Mouse (Mus musculus) forebrain, embryonic 14.5 days (tissue): ENCODE data around the gene Cmc2. TPM values are rescaled to one million over a fixed set of nuclear protein-coding genes. Genes with fewer than 3 reads are reported as not detected.

Experiments
- ATAC-seq: fragments of 200-750 bp; cut with Nextera tagmentation; 2 replicates; pipeline ENCODE4 v1.8.0; 2017; ENCODE audit warnings: mild to moderate bottlenecking, moderate library complexity
- DNase-seq: peaks from one replicate; pipeline ENCODE4 v3.0.0-alpha.2; 2015; ENCODE audit warnings: low spot score
- H3K27ac ChIP-seq: fragments of 300-500 bp; sonication (generic); 2 replicates; pipeline ENCODE4 v1.5.1; 2014; ENCODE audit warnings: low read depth, mild to moderate bottlenecking, control low read depth, low read length, moderate library complexity
- H3K27me3 ChIP-seq: fragments of 300-500 bp; sonication (generic); replicated peaks from 2 replicates; pipeline ENCODE4 v1.6.1; 2014; ENCODE audit warnings: low read length, control low read depth, mixed read lengths; ENCODE audit not compliant: control insufficient read depth, insufficient read depth
- H3K36me3 ChIP-seq: fragments of 300-500 bp; sonication (generic); 2 replicates; pipeline ENCODE4 v1.6.1; 2014; ENCODE audit warnings: low read length, control low read depth; ENCODE audit not compliant: control insufficient read depth, insufficient read depth
- H3K4me1 ChIP-seq: fragments of 300-500 bp; sonication (generic); 2 replicates; pipeline ENCODE4 v1.6.1; 2014; ENCODE audit warnings: antibody characterized with exemption, low read length, control low read depth; ENCODE audit not compliant: control insufficient read depth, insufficient read depth
- H3K4me2 ChIP-seq: fragments of 300-500 bp; sonication (generic); 2 replicates; pipeline ENCODE4 v1.6.1; 2014; ENCODE audit warnings: mild to moderate bottlenecking, control low read depth, low read length
- H3K4me3 ChIP-seq: fragments of 300-500 bp; sonication (generic); 2 replicates; pipeline ENCODE4 v1.5.1; 2014; ENCODE audit warnings: low read depth, low read length, control low read depth
- H3K9ac ChIP-seq: fragments of 300-500 bp; sonication (generic); 2 replicates; pipeline ENCODE4 v1.6.1; 2014; ENCODE audit warnings: mild to moderate bottlenecking, low read length, control low read depth, moderate library complexity
- H3K9me3 ChIP-seq: fragments of 300-500 bp; sonication (generic); replicated peaks from 2 replicates; pipeline ENCODE4 v1.6.1; 2016; ENCODE audit warnings: low read length, control low read depth, mixed read lengths; ENCODE audit not compliant: control insufficient read depth
- WGBS: fragments of 180-500 bp; shearing (Covaris S2); extraction: QIAGEN DNeasy Blood & Tissue Kit; methylation state at CpG from one replicate; pipeline ENCODE4 v1.1.7; 2014; 5-methylcytosine and 5-hydroxymethylcytosine counted together
- polyA plus RNA-seq: library from polyadenylated mRNA; unstranded; fragments of >200 nt; fragmentation: Nextera tagmentation; extraction: Ambion mirVana; gene quantifications from 2 replicates; pipeline ENCODE4 v1.2.1, GENCODE M21; 2014

Cmc2 gene
- 43.1 and 52.6 TPM in 2 replicates for polyA plus RNA-seq

GRCm38 (mm10) chr8:116921337-116922059 lies at the start of gene Cmc2, which contains the start of gene Cenpn:
Cmc2 (minus strand) TSS chr8:116921455.
Cenpn (plus strand) TSS chr8:116921730.
- peak within 1 kb of the TSS; percentile 81 for H3K4me2 ChIP-seq
- WGBS: under 1% methylated on average over 53 of the region's 57 CpGs
- 0 out of 2 replicates have a peak, but pooled peaks cover 3% of the 10 kb centered on the region for H3K36me3 ChIP-seq

GRCm38 (mm10) chr8:116969531-116969930 lies 48.3 kb upstream of the Cmc2 start:
- Histone ChIP-seq H3K4me2 (no peak overlapping the region), H3K27me3 (no peaks in the 10 kb centered on the region), H3K27ac (no peak overlapping the region), H3K9me3 (no peaks in the 10 kb centered on the region), H3K4me3 (no peak overlapping the region), H3K4me1 (no peaks in the 10 kb centered on the region), H3K9ac (no peak overlapping the region), H3K36me3 (no peaks in the 10 kb centered on the region)
- no peak for ATAC-seq
- WGBS: 85% methylated on average over 6 of the region's 6 CpGs
- DNase-seq: no peak

More at GRCm38 (mm10) chr8:116921337-116922059, at the start of gene Cmc2, which contains the start of gene Cenpn:
- DNase-seq (peak; percentile 98), ATAC-seq (peak; percentile 95)
- Histone ChIP-seq H3K4me3 (peak within 1 kb of the TSS; percentile 73), H3K27ac (peak within 1 kb of the TSS; percentile 75), H3K4me1 (peaks cover 3% of the 10 kb centered on the region), H3K9me3 (no peaks in the 10 kb centered on the region), H3K9ac (peak within 1 kb of the TSS; percentile 72), H3K27me3 (no peaks in the 10 kb centered on the region)

- Histone ChIP-seq H3K4me1 (no peaks in the 10 kb centered on the region), H3K36me3 (peaks cover 56% of the 10 kb centered on the region)
Observed at GRCm38 (mm10) chr8:116954415-116954814, 33.2 kb upstream of the Cmc2 start.

GRCm38 (mm10) chr8:116952428-116952827 lies 31.2 kb upstream of the Cmc2 start:
- 93% methylated on average over 8 of the region's 8 CpGs for WGBS
- no peak overlapping the region for H3K9ac ChIP-seq
- H3K27ac ChIP-seq: no peak overlapping the region
- no peak for DNase-seq
- no peak overlapping the region for H3K4me3 ChIP-seq
- no peaks in the 10 kb centered on the region for H3K9me3 ChIP-seq
- H3K36me3 ChIP-seq: peaks cover 40% of the 10 kb centered on the region
- no peak for ATAC-seq
- H3K4me2 ChIP-seq: no peak overlapping the region
- no peaks in the 10 kb centered on the region for H3K27me3 ChIP-seq
- no peaks in the 10 kb centered on the region for H3K4me1 ChIP-seq

More at GRCm38 (mm10) chr8:116954415-116954814, 33.2 kb upstream of the Cmc2 start:
- no peak for DNase-seq
- no peak overlapping the region for H3K9ac ChIP-seq
- WGBS: 94% methylated on average over 9 of the region's 9 CpGs
- no peaks in the 10 kb centered on the region for H3K9me3 ChIP-seq
- H3K27me3 ChIP-seq: no peaks in the 10 kb centered on the region
- no peak overlapping the region for H3K27ac ChIP-seq
- no peak for ATAC-seq
- no peak overlapping the region for H3K4me2 ChIP-seq
- no peak overlapping the region for H3K4me3 ChIP-seq

GRCm38 (mm10) chr8:116951778-116952177 lies 30.5 kb upstream of the Cmc2 start:
- no peak for ATAC-seq

GRCm38 (mm10) chr8:116951369-116951768 lies 30.1 kb upstream of the Cmc2 start:
- H3K4me2 ChIP-seq: no peak overlapping the region
- no peaks in the 10 kb centered on the region for H3K4me1 ChIP-seq
- ATAC-seq: no peak
- no peak overlapping the region for H3K27ac ChIP-seq
- H3K36me3 ChIP-seq: peaks cover 30% of the 10 kb centered on the region
- no peaks in the 10 kb centered on the region for H3K27me3 ChIP-seq
- H3K9me3 ChIP-seq: no peaks in the 10 kb centered on the region
- 74% methylated on average over 5 of the region's 5 CpGs for WGBS
- H3K4me3 ChIP-seq: no peak overlapping the region
- no peak overlapping the region for H3K9ac ChIP-seq
- DNase-seq: peak; percentile 33

More at GRCm38 (mm10) chr8:116951778-116952177, 30.5 kb upstream of the Cmc2 start:
- WGBS: 94% methylated on average over 2 of the region's 2 CpGs
- H3K27me3 ChIP-seq: no peaks in the 10 kb centered on the region
- H3K27ac ChIP-seq: no peak overlapping the region
- H3K9me3 ChIP-seq: no peaks in the 10 kb centered on the region
- no peak overlapping the region for H3K4me2 ChIP-seq
- no peaks in the 10 kb centered on the region for H3K4me1 ChIP-seq
- H3K4me3 ChIP-seq: no peak overlapping the region
- DNase-seq: no peak
- no peak overlapping the region for H3K9ac ChIP-seq
- peaks cover 34% of the 10 kb centered on the region for H3K36me3 ChIP-seq

- Histone ChIP-seq H3K9me3 (no peaks in the 10 kb centered on the region), H3K27ac (no peak overlapping the region), H3K4me1 (peaks cover 8% of the 10 kb centered on the region), H3K9ac (no peak overlapping the region), H3K4me2 (no peak overlapping the region), H3K4me3 (no peak overlapping the region), H3K27me3 (no peaks in the 10 kb centered on the region), H3K36me3 (0 out of 2 replicates have a peak, but pooled peaks cover 7% of the 10 kb centered on the region)
- 90% methylated on average over 7 of the region's 7 CpGs for WGBS
- DNase-seq (no peak), ATAC-seq (no peak)
Observed at GRCm38 (mm10) chr8:116947589-116947988, 26.3 kb upstream of the Cmc2 start.

GRCm38 (mm10) chr8:116946851-116947250 lies 25.6 kb upstream of the Cmc2 start:
- Histone ChIP-seq H3K27ac (no peak overlapping the region), H3K4me1 (peaks cover 8% of the 10 kb centered on the region), H3K4me3 (no peak overlapping the region), H3K36me3 (0 out of 2 replicates have a peak, but pooled peaks cover 7% of the 10 kb centered on the region), H3K27me3 (no peaks in the 10 kb centered on the region), H3K9me3 (no peaks in the 10 kb centered on the region), H3K9ac (no peak overlapping the region), H3K4me2 (no peak overlapping the region)
- ATAC-seq: no peak
- WGBS: 88% methylated on average over 6 of the region's 6 CpGs
- DNase-seq: no peak

GRCm38 (mm10) chr8:116946268-116946838 lies 25.1 kb upstream of the Cmc2 start:
- Histone ChIP-seq H3K27ac (no peak overlapping the region), H3K4me2 (no peak overlapping the region), H3K4me3 (no peak overlapping the region), H3K4me1 (peaks cover 8% of the 10 kb centered on the region), H3K9me3 (no peaks in the 10 kb centered on the region), H3K9ac (no peak overlapping the region), H3K36me3 (0 out of 2 replicates have a peak, but pooled peaks cover 7% of the 10 kb centered on the region), H3K27me3 (no peaks in the 10 kb centered on the region)
- DNase-seq: no peak
- 83% methylated on average over 21 of the region's 21 CpGs for WGBS
- ATAC-seq: no peak
